Mouse (Mus musculus) stomach, embryonic 16.5 days (tissue): ENCODE measurements around the gene Isy1. TPM values are rescaled to one million over a fixed set of nuclear protein-coding genes. Genes with fewer than 3 reads are reported as not detected.

ENCODE experiments used
- polyA plus RNA-seq: library from polyadenylated mRNA; unstranded; fragments of >200 nt; fragmentation: Nextera tagmentation; extraction: Ambion mirVana; gene quantifications from 2 replicates; pipeline ENCODE4 v1.2.1, GENCODE M21; 2015

Gene Isy1
- polyA plus RNA-seq, 1 experiment from 2014 or later, result 48.1 TPM

Other genes with a start within 250 kb of the Isy1 start
- gene Prokr1, start 248.1 kb downstream of the Isy1 start, polyA plus RNA-seq, result 3.2 and 3.3 TPM in 2 replicates
- gene Aplf, start 166.6 kb downstream of the Isy1 start, polyA plus RNA-seq, result 14.2 and 15.5 TPM in 2 replicates
- 0.90 and 1.3 TPM in 2 replicates for gene Efcc1, start 107.9 kb downstream of the Isy1 start, polyA plus RNA-seq
- 1.2 and 1.4 TPM in 2 replicates for gene Gp9, start 60.7 kb downstream of the Isy1 start, polyA plus RNA-seq
- 8.9 and 10.7 TPM in 2 replicates for gene Rab43, start 26.6 kb downstream of the Isy1 start, polyA plus RNA-seq
- 3.0 and 6.1 TPM in 2 replicates for gene Gm45140, start 3.0 kb downstream of the Isy1 start, polyA plus RNA-seq
- 937 and 1,037 TPM in 2 replicates for gene Cnbp, start 12.3 kb upstream of the Isy1 start, polyA plus RNA-seq
- 171 and 182 TPM in 2 replicates for gene Copg1, start 49.0 kb upstream of the Isy1 start, polyA plus RNA-seq
- gene Hmces, start 75.1 kb upstream of the Isy1 start, polyA plus RNA-seq, result 36.2 and 38.4 TPM in 2 replicates
- 4.0 and 7.1 TPM in 2 replicates for gene H1fx, start 142.8 kb upstream of the Isy1 start, polyA plus RNA-seq
- 246 and 267 TPM in 2 replicates for gene Rab7, start 206.5 kb upstream of the Isy1 start, polyA plus RNA-seq
- gene Rpn1, start 245.7 kb upstream of the Isy1 start, polyA plus RNA-seq, result 468 and 478 TPM in 2 replicates